Mouse (Mus musculus): ENCODE measurements around the gene Pom121l2. TPM values are rescaled to one million over a fixed set of nuclear protein-coding genes. Genes with fewer than 3 reads are reported as not detected.
A peak's percentile ranks its signal among the peaks of the same experiment; 100 is the strongest.

The Pom121l2 gene
- polyA plus RNA-seq, 1 experiment from 2014 or later = 0.26 TPM

- ATAC-seq (ENCODE audit: insufficient read depth) (no peak), DNase-seq (peak; percentile 23)
- no peaks in the 10 kb centered on the region for H3K4me1 ChIP-seq (ENCODE audit: insufficient read depth)
- no peak for TF ChIP-seq CTCF (IDR thresholded peaks at IDR 0.05; ENCODE audit: low read depth)
- H3K36me3 ChIP-seq (ENCODE audit: insufficient read depth) = no peaks in the 10 kb centered on the region
- H3K27ac ChIP-seq (ENCODE audit: low read depth) = no peak overlapping the region
- no peaks in the 10 kb centered on the region for H3K9me3 ChIP-seq (ENCODE audit: low read depth, low read length)
- WGBS = 42% methylated on average over 3 of the region's 3 CpGs
- no peak overlapping the region for H3K9ac ChIP-seq
- H3K4me2 ChIP-seq = no peak overlapping the region
- H3K4me3 ChIP-seq (ENCODE audit: low read depth, low read length) = no peak overlapping the region
- no peaks in the 10 kb centered on the region for H3K27me3 ChIP-seq (ENCODE audit: insufficient read depth, low read length)
These were observed 9.4 kb upstream of the Pom121l2 start for GRCm38 (mm10) chr13:21971641-21972040.

- H3K4me1 ChIP-seq (ENCODE audit: insufficient read depth) = no peaks in the 10 kb centered on the region
- H3K36me3 ChIP-seq (ENCODE audit: insufficient read depth) = no peaks in the 10 kb centered on the region
- ATAC-seq (ENCODE audit: insufficient read depth) = peak; percentile 85
- 0 out of 2 replicates have a peak, but pooled peaks cover 2% of the 10 kb centered on the region for H3K27me3 ChIP-seq (ENCODE audit: insufficient read depth, low read length)
- no peaks in the 10 kb centered on the region for H3K9me3 ChIP-seq (ENCODE audit: low read depth, low read length)
- DNase-seq = peak; percentile 94
- H3K4me3 ChIP-seq (ENCODE audit: low read depth, low read length) = peak overlapping the region; percentile 55
- H3K9ac ChIP-seq = peak overlapping the region; percentile 72
- peak overlapping the region; percentile 54 for H3K4me2 ChIP-seq
- H3K27ac ChIP-seq (ENCODE audit: low read depth) = peak overlapping the region; percentile 95
- peak; percentile 90 for TF ChIP-seq CTCF (IDR thresholded peaks at IDR 0.05; ENCODE audit: low read depth)
- WGBS = under 1% methylated on average over 23 of the region's 23 CpGs
These were observed 6.7 kb upstream of the Pom121l2 start for GRCm38 (mm10) chr13:21974221-21974725.

GRCm38 (mm10) chr13:21974726-21975473, 6.1 kb upstream of the Pom121l2 start:
- Histone ChIP-seq H3K4me2 (peak overlapping the region; percentile 54), H3K4me3 (ENCODE audit: low read depth, low read length) (peak overlapping the region; percentile 55), H3K27ac (ENCODE audit: low read depth) (peak overlapping the region; percentile 95), H3K27me3 (ENCODE audit: insufficient read depth, low read length) (peaks cover 3% of the 10 kb centered on the region; the same call in 1 of the 2 replicates), H3K36me3 (ENCODE audit: insufficient read depth) (no peaks in the 10 kb centered on the region), H3K4me1 (ENCODE audit: insufficient read depth) (no peaks in the 10 kb centered on the region), H3K9me3 (ENCODE audit: low read depth, low read length) (no peaks in the 10 kb centered on the region), H3K9ac (peak overlapping the region; percentile 72)
- WGBS = 4% methylated on average over 20 of the region's 20 CpGs
- ATAC-seq (ENCODE audit: insufficient read depth) (peak; percentile 97), DNase-seq (peak; percentile 95)
- 0 out of 2 replicates have a peak, but pooled peaks have one; percentile 12 for TF ChIP-seq CTCF (IDR thresholded peaks at IDR 0.05; ENCODE audit: low read depth)

GRCm38 (mm10) chr13:21981803-21982193, 804 bp downstream of the Pom121l2 start:
- no peak for TF ChIP-seq CTCF (IDR thresholded peaks at IDR 0.05; ENCODE audit: low read depth)
- DNase-seq (no peak), ATAC-seq (ENCODE audit: insufficient read depth) (peak; percentile 54)
- no peak overlapping the region for H3K27ac ChIP-seq (ENCODE audit: low read depth)
- H3K4me2 ChIP-seq = peak overlapping the region; percentile 92
- WGBS = 7% methylated on average over 17 of the region's 17 CpGs
- H3K9ac ChIP-seq = peak overlapping the region; percentile 73
- no peaks in the 10 kb centered on the region; the same call in 1 of the 2 replicates for H3K4me1 ChIP-seq (ENCODE audit: insufficient read depth)
- no peaks in the 10 kb centered on the region for H3K36me3 ChIP-seq (ENCODE audit: insufficient read depth)
- peaks cover 29% of the 10 kb centered on the region for H3K27me3 ChIP-seq (ENCODE audit: insufficient read depth, low read length)
- H3K9me3 ChIP-seq (ENCODE audit: low read depth, low read length) = no peaks in the 10 kb centered on the region
- peak overlapping the region; percentile 61 for H3K4me3 ChIP-seq (ENCODE audit: low read depth, low read length)

GRCm38 (mm10) chr13:21984486-21984885, 3.5 kb downstream of the Pom121l2 start:
- ATAC-seq (ENCODE audit: insufficient read depth) (no peak), DNase-seq (no peak)
- Histone ChIP-seq H3K27me3 (ENCODE audit: insufficient read depth, low read length) (peaks cover 26% of the 10 kb centered on the region), H3K9me3 (ENCODE audit: low read depth, low read length) (no peaks in the 10 kb centered on the region), H3K4me3 (ENCODE audit: low read depth, low read length) (no peak overlapping the region), H3K27ac (ENCODE audit: low read depth) (no peak overlapping the region), H3K9ac (no peak overlapping the region), H3K36me3 (ENCODE audit: insufficient read depth) (no peaks in the 10 kb centered on the region), H3K4me2 (no peak overlapping the region), H3K4me1 (ENCODE audit: insufficient read depth) (no peaks in the 10 kb centered on the region; the same call in 1 of the 2 replicates)
- no peak for TF ChIP-seq CTCF (IDR thresholded peaks at IDR 0.05; ENCODE audit: low read depth)
- WGBS = 79% methylated on average over 2 of the region's 2 CpGs

- TF ChIP-seq CTCF (IDR thresholded peaks at IDR 0.05; ENCODE audit: low read depth) = no peak
- WGBS = 73% methylated on average over 5 of the region's 5 CpGs
- no peak for DNase-seq
- Histone ChIP-seq H3K4me3 (ENCODE audit: low read depth, low read length) (no peak overlapping the region), H3K27ac (ENCODE audit: low read depth) (no peak overlapping the region), H3K36me3 (ENCODE audit: insufficient read depth) (no peaks in the 10 kb centered on the region), H3K27me3 (ENCODE audit: insufficient read depth, low read length) (peaks cover 23% of the 10 kb centered on the region), H3K4me2 (no peak overlapping the region), H3K9me3 (ENCODE audit: low read depth, low read length) (no peaks in the 10 kb centered on the region), H3K9ac (no peak overlapping the region), H3K4me1 (ENCODE audit: insufficient read depth) (no peaks in the 10 kb centered on the region; the same call in 1 of the 2 replicates)
- no peak for ATAC-seq (ENCODE audit: insufficient read depth)
These were observed 11.6 kb downstream of the Pom121l2 start for GRCm38 (mm10) chr13:21992550-21992949.
